In genomic region chr11:60828903-60829302, GRCm38 (mm10) we compare ENCODE assay signal across 13 mouse cellular contexts. TPM values are rescaled to one million over a fixed set of nuclear protein-coding genes. Genes with fewer than 3 reads are reported as not detected.
DNase-seq lines count a peak whose midpoint lies in the region; TF ChIP-seq lines count a peak whose summit lies in the region.
"Had no signal": no experiment of that assay in that cellular context is flagged by ENCODE, and none has a peak within 500 bp of the region (broad histone marks: within the 10 kb centered on the region; RNA-seq: fewer than 3 reads in every experiment).

No protein-coding gene starts in this region.

- intact Hi-C loops in gastrocnemius, adult 2 months (cut with DNase I): loop anchor here (1.0 to 5.0 kb wide), 2 partner anchors 52 to 132 kb away; partner anchors contain the start of genes Smcr8 and Top3a
- intact Hi-C loops in left cerebral cortex, adult 2 months (cut with DNase I): no loop called here
- intact Hi-C loops in left cerebral cortex, postnatal 25 days (cut with DNase I): no loop called here

- DNase-seq in gastrocnemius, adult 2 months: no peak
- DNase-seq in gastrocnemius, adult 18-20 months (ENCODE audit: low spot score): no peak
- no peak for DNase-seq in left cerebral cortex, adult 2 months (ENCODE audit: extremely low spot score in 1 of 2, low spot score in 2 of 2)
- no peak for DNase-seq in left cerebral cortex, postnatal 25 days (ENCODE audit: low spot score in 2 of 2)
- DNase-seq in 3T3-L1 (ENCODE audit: low read depth, low spot score): peak; percentile 65
- peak; percentile 72 for DNase-seq in adipocyte (ENCODE audit: low spot score)
- DNase-seq in adrenal gland, postnatal 10 days: no peak
- DNase-seq in frontal cortex, postnatal 25 days (ENCODE audit: low spot score in 2 of 2): no peak
- DNase-seq: B cell, adult 2 months; layer of hippocampus, postnatal 36 days had no signal

- H3K4me3 ChIP-seq in gastrocnemius, adult 2 months: no peak overlapping the region
- H3K4me3 ChIP-seq in left cerebral cortex, adult 2 months: no peak overlapping the region
- H3K4me3 ChIP-seq: embryonic facial prominence, embryonic 10.5 days; heart, embryonic 12.5 days; hindbrain, embryonic 12.5 days had no signal

- TF ChIP-seq CTCF in gastrocnemius, adult 2 months (IDR thresholded peaks at IDR 0.05): peak; percentile 50
- TF ChIP-seq CTCF in left cerebral cortex, adult 2 months (IDR thresholded peaks at IDR 0.05): peak; percentile 21

- no peak overlapping the region for H3K27ac ChIP-seq in gastrocnemius, adult 2 months
- H3K27ac ChIP-seq in left cerebral cortex, adult 2 months: no peak overlapping the region
- H3K27ac ChIP-seq: embryonic facial prominence, embryonic 10.5 days; hindbrain, embryonic 12.5 days had no signal

RNA-seq across cellular contexts. Expression of gene Dhrs7b, which starts 1.5 kb away (rescaled TPM):
- total RNA-seq in gastrocnemius, adult 2 months (2021): 10 to 100 TPM; 20.8 to 23.0 TPM
- 10 to 100 TPM; 21.0 to 21.5 TPM for total RNA-seq in gastrocnemius, adult 18-20 months (2021)
- total RNA-seq in left cerebral cortex, adult 2 months (2021): 10 to 100 TPM; 27.3 to 28.4 TPM
- 10 to 100 TPM; 29.8 to 30.1 TPM for total RNA-seq in left cerebral cortex, postnatal 25 days (2021)
- total RNA-seq in adrenal gland, postnatal 10 days (2021): 10 to 100 TPM; 44.4 to 46.7 TPM

RNA-seq across cellular contexts. Expression of gene Shmt1, which starts 17.4 kb away (rescaled TPM):
- total RNA-seq in gastrocnemius, adult 2 months (2021): 10 to 100 TPM in 1 of 2 experiments, 1 to 10 TPM in 1; 8.3 to 10.0 TPM
- 10 to 100 TPM; 10.6 to 13.9 TPM for total RNA-seq in gastrocnemius, adult 18-20 months (2021)
- total RNA-seq in left cerebral cortex, adult 2 months (2021): 1 to 10 TPM; 2.2 to 3.1 TPM
- 1 to 10 TPM; 1.9 to 2.7 TPM for total RNA-seq in left cerebral cortex, postnatal 25 days (2021)
- 100 to 1,000 TPM in 1 of 2 experiments, 10 to 100 TPM in 1; 89.0 to 103 TPM for total RNA-seq in adrenal gland, postnatal 10 days (2021)

RNA-seq across cellular contexts. Expression of gene Tmem11, which starts 50.2 kb away (rescaled TPM):
- 10 to 100 TPM; 41.4 to 41.6 TPM for total RNA-seq in gastrocnemius, adult 2 months (2021)
- total RNA-seq in gastrocnemius, adult 18-20 months (2021): 10 to 100 TPM; 41.0 to 42.9 TPM
- 10 to 100 TPM; 28.8 to 31.0 TPM for total RNA-seq in left cerebral cortex, adult 2 months (2021)
- total RNA-seq in left cerebral cortex, postnatal 25 days (2021): 10 to 100 TPM; 28.5 to 28.7 TPM
- total RNA-seq in adrenal gland, postnatal 10 days (2021): 10 to 100 TPM; 51.9 to 54.1 TPM

RNA-seq across cellular contexts. Expression of gene Smcr8, which starts 51.6 kb away (rescaled TPM):
- 10 to 100 TPM; 19.8 to 20.1 TPM for total RNA-seq in gastrocnemius, adult 2 months (2021)
- 10 to 100 TPM; 18.4 to 18.5 TPM for total RNA-seq in gastrocnemius, adult 18-20 months (2021)
- total RNA-seq in left cerebral cortex, adult 2 months (2021): 10 to 100 TPM; 31.0 to 32.6 TPM
- 10 to 100 TPM; 30.1 to 32.5 TPM for total RNA-seq in left cerebral cortex, postnatal 25 days (2021)
- total RNA-seq in adrenal gland, postnatal 10 days (2021): 10 to 100 TPM; 19.7 to 20.7 TPM

RNA-seq across cellular contexts. Expression of gene Top3a, which starts 51.7 kb away (rescaled TPM):
- total RNA-seq in gastrocnemius, adult 2 months (2021): 1 to 10 TPM; 4.5 to 4.7 TPM
- 1 to 10 TPM; 3.7 to 5.0 TPM for total RNA-seq in gastrocnemius, adult 18-20 months (2021)
- total RNA-seq in left cerebral cortex, adult 2 months (2021): 1 to 10 TPM; 5.0 to 6.1 TPM
- 1 to 10 TPM; 4.2 to 5.1 TPM for total RNA-seq in left cerebral cortex, postnatal 25 days (2021)
- 10 to 100 TPM in 1 of 2 experiments, 1 to 10 TPM in 1; 7.7 to 10.2 TPM for total RNA-seq in adrenal gland, postnatal 10 days (2021)

Comparison
In these comparisons a context has a peak if more than half of its experiments do, and no peak if none do; other contexts are left out.
1. DNase-seq: peak in 3T3-L1 (single experiment) and adipocyte (single experiment); none in gastrocnemius, adult 2 months (single experiment), gastrocnemius, adult 18-20 months (single experiment), left cerebral cortex, adult 2 months (0 of 2), left cerebral cortex, postnatal 25 days (0 of 2), adrenal gland, postnatal 10 days (single experiment) and frontal cortex, postnatal 25 days (0 of 2).
2. RNA of gene Shmt1, which starts 17.4 kb away (total RNA-seq): 89.0 to 103 TPM in adrenal gland, postnatal 10 days; 10.6 to 13.9 TPM in gastrocnemius, adult 18-20 months, 8.3 to 10.0 TPM in gastrocnemius, adult 2 months, 2.2 to 3.1 TPM in left cerebral cortex, adult 2 months and 1.9 to 2.7 TPM in left cerebral cortex, postnatal 25 days; every median in the first group is over 4 times any median in the second.